Mouse (Mus musculus): Measurements from ENCODE around the gene Mettl7a1.
"Not testable (repeated sequence)": the region's sequence is repeated elsewhere in the genome, so short reads cannot be mapped to it uniquely, and the experiment has no call there.

Mettl7a1 gene

DNA sequence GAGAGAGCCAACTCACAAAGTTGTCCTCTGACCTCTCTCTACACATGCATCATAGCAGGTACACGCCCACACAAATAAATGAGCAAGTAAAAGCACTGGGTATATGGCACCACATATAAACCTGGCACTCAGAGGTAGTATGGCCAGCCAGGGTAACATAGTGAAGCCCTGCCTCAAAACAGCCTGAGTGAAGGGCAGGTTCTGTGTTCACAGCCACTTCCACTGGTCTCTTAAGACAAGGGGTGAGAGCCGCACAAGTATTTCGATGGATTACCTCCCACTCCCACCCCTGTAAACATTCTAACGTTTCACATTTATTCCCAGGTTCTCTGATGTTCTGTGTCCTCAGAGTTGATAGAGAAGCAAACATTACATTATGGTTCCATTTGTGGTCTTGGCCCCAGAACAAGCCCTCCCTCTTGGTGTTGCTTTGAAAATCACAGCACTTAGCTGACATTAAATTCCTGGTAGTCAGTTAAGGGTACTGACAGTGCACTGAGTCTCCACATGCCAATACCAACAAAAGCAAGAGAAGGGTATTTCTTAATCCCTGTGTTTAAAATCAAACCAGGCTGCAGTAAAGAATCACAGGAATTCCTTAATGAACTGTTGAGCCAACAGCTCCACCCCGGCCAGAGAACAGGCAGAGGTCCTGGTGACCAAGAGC lies 37.5 kb downstream of the Mettl7a1 start:
- DNase-seq (ENCODE audit: low spot score in 2 of 2), result not testable (repeated sequence)

DNA sequence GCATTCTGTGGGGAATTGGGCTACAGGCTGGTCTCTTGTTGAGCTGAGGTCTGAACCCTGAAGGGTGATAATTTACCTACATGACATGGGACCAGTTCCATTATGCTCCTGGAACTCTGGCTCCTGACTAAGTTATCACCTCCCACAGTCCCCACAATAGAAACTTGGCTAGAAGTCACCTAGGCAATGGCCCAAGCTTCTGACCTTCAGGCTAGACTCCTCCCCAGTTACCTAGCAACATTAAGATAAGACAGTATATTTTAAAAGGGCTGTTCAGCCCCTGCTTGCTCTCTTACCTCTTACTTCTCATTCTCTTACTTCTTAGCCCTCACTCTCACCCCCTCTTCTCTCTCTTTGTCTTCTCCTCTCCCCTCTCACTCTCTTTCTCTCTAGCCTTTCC lies 41.5 kb downstream of the Mettl7a1 start:
- DNase-seq (ENCODE audit: low spot score in 2 of 2), result no peak

DNA sequence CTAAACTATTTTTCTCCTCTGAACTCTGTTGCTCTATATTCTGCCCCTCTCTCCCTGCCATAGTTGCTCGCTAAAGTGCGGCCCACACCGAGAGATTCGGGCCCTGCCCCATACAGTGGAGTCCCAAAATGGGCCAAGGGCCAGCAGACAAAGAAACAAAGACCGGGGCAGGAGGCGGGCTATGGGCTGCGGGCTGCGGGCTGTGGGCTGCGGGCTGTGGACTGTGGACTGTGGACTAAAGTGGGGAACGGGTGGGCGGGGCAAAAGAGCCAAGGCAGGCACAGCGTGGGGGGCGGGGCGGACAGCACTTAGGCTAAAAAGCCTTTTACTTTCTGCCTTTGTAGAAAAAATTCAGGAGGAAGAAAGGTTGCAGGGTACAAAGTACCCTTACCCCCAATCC lies 42.8 kb downstream of the Mettl7a1 start:
- no peak for DNase-seq (ENCODE audit: low spot score in 2 of 2)

DNA sequence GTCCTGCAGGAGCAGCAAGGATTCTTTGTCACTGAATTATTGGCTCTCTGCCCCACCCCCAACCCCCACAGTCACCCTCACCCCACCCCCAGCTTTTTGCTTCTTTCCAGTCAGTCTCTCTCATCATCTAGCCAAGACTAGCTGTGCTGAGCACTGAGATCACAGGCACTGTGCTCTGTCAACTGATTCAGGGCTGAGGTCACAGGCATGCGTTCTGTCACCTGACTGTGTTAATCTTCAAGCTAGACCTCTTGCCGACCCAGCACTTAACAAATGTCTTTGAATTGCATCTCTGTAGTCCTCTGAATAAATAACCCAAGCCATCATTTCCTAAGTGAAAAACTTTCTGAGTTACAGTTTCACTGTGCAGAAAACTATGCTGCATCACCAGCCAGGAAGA lies 45.6 kb downstream of the Mettl7a1 start:
- DNase-seq (ENCODE audit: low spot score in 2 of 2), result no peak

DNA sequence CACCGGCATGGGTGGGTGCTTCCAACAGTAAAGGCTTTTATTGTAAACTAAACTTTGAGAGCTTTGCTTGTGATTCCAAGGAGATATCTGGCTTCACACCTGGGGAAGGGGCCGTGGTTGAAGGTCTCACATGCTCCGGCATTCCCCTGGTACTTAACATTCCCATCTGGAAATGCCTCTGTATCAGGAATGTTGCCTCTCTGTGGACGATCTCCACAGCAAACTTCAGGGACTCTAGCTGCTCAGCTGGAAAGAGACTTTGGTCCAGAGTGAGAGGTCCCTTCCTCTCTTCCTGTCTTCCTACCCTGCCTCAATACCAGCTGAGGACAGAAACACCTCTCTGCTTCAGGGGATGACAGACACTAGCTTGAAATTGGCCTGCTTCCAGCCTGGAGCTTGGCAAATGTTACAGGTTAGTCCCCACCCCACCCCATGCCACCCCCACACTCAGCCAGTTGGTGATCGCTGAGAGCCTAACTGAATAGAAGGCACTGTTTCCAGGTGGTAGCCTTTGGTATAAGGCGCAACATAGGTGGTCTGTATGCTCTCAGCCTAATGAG lies 47.6 kb downstream of the Mettl7a1 start:
- DNase-seq (ENCODE audit: low spot score in 2 of 2), result no peak

DNA sequence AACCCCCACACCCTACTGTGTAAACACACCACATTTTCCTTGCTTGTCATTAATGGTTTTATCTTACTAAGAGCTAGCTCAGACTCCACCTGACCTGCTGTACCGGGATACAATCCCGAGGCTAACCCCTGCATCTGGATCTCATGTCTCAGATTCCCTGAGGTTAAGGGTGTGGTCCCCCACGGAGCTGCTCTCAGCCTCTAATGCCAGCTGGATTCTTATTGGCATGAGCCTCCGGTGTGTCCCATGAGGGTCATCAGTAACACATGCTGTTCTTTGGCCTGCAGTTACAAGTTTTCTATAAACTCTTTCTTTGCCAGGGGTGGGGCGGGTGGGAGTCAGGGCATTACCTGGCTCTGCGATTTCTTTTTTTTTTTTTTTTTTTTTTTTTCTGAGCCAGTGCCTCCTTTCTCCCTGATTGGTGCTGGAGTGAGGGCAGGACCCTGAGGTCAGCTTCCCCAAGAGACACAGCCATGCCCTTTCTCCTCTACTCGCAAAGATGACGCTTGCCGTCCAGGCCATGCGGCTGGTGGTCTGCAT lies 48.8 kb downstream of the Mettl7a1 start, which contains the start of the genes Methig1 and Mettl7a2:
Gene Methig1, plus strand, starts transcription at position 439 of the 540 bp plus-strand sequence.
Gene Mettl7a2, plus strand, starts transcription at position 490 of the 540 bp plus-strand sequence.
- DNase-seq (ENCODE audit: low spot score in 2 of 2), result no peak

GRCm38 (mm10) chr15:100353399-100353798 lies 49.5 kb downstream of the Mettl7a1 start:
- DNase-seq (ENCODE audit: low spot score in 2 of 2), result not testable (repeated sequence)

GRCm38 (mm10) chr15:100355876-100356275 lies 51.9 kb downstream of the Mettl7a1 start:
- no peak for DNase-seq (ENCODE audit: low spot score in 2 of 2)

GRCm38 (mm10) chr15:100364242-100364641 lies 60.3 kb downstream of the Mettl7a1 start, which contains the start of gene Higd1c:
Gene Higd1c (plus strand): TSS chr15:100364542.
- no peak for DNase-seq (ENCODE audit: low spot score in 2 of 2)

- not testable (repeated sequence) for DNase-seq (ENCODE audit: low spot score in 2 of 2)
Observed at GRCm38 (mm10) chr15:100365967-100366366, 62.0 kb downstream of the Mettl7a1 start.

- DNase-seq (ENCODE audit: low spot score in 2 of 2), result no peak
Observed at GRCm38 (mm10) chr15:100367119-100367518, 63.2 kb downstream of the Mettl7a1 start.

- peak; percentile 45 to 51 for DNase-seq (ENCODE audit: low spot score in 2 of 2)
Observed at GRCm38 (mm10) chr15:100375066-100375465, 71.1 kb downstream of the Mettl7a1 start.

DNA sequence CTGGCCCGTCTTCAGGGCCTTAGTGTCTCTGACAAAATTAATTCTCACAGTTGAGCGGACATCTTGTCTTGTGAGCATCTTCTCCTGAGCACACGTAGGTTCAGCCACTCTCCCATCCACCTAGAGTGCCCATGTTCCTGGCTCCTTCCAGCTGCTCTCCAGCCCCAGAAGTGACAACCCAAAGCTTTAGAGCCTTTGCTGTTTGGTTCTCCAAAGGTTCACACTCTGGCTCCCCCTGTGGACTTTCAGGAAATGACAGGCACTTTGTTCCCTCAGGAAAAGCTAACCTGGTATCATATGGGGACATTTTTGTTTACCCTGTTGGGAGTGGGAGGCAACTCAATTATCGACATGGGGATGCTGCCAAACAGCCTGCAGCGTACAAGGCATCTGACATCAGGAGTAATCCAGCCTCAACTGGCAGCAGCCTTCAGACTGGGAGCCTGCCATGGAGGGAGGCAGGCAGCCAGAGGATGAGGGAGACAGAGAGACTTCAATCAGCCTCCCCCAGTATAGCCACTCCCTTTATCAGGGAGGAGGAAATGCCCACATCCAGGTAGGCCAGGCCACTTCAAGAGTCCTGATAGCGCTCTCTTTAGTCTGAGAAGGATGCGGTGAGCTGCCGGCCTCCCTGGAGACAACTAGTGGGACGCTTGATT lies 74.0 kb downstream of the Mettl7a1 start:
- DNase-seq (ENCODE audit: low spot score in 2 of 2), result not testable (repeated sequence)
